Mouse (Mus musculus) monocyte, adult 5-6 weeks (primary cell): ENCODE measurements around the gene Spsb3. TPM values are rescaled to one million over a fixed set of nuclear protein-coding genes. Genes with fewer than 3 reads are reported as not detected.

Experiments used
- ATAC-seq: fragments of 153-309, 156-312 bp; replicated peaks from 2 replicates; pipeline ENCODE4 v1.8.0; 2017; ENCODE audit warnings: mild to moderate bottlenecking; ENCODE audit not compliant: low TSS enrichment, insufficient number of reproducible peaks, severe bottlenecking, poor library complexity, low FRiP score
- total RNA-seq: library from RNA; stranded (forward); fragments of 200-1000, 200-491, 200-594 nt; gene quantifications from 3 replicates; pipeline ENCODE4 v1.2.3, GENCODE M21; 2017

Spsb3 gene
- total RNA-seq, 1 experiment from 2014 or later: 25.9 TPM

DNA sequence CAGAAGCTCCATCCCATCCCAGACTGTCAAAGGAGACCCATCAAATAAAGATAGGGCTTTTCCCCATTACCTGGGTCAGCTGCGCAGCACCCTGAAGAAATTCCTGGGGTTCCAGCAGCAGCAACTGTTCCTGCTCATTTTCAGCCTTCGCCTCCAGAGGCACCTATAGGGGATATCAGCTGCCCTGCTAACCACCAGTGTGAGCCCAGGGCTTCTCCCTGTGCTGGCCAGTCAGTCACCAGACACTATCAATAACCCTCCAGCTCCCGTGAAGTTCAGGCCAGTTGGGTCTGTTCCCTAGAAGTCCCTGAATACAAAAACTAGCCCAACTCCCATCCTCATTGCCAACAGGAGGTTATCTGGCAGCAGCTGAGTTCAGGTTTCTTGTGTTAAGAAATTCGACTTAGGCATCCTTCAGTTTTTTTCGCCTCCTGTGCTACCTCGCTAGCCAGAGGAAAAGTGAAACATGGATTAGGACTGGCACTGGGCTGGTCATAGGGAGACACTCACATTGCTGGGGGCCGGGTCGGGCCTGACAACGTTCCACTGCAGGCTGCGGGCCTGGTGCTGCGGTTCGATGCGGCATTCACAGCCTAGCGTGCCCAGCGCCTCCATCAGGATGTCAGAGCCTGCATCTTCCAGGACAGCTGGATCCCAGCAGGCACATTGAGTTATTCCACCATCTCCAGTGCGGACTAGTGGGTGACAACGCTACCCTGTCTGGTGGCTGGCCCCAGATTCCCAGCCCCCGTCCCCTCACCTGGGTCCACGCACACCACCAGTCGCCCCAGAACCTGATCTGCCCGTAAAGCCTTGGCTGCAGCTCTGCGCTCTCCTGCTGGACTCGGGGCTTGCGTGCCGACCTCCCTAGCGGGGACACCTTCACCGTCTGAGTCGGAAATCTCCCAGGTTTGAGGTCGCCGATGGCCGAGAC lies 7.9 kb downstream of the Spsb3 start:
- ATAC-seq: no peak

DNA sequence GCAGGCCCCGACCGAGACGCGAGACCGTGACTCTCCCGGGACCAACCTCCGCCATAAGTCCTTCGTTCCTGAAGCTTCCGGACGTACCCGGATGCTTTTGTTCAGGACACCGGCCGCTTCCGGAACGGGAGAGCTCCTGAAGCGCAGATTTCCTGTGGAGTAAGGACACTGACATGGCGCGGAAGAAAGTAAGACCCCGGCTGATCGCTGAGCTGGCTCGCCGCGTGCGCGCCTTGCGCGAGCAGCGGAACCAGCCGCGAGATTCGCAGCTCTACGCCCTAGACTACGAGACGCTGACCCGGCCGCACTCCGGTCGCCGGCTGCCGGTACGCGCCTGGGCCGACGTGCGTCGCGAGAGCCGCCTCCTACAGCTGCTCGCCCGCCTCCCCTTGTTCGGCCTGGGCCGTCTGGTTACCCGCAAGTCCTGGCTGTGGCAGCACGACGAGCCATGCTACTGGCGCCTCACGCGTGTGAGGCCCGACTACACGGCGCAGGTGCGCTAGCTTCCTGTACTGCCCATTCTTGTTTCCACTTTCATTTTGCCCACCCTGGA lies 8.6 kb downstream of the Spsb3 start, which contains the start of the genes Eme2 and Mrps34:
Eme2 (minus strand) TSS at position 93 of the 553 bp plus-strand sequence.
Mrps34 (plus strand) TSS at position 122 of the 553 bp plus-strand sequence.
- peak; percentile 37 for ATAC-seq

DNA sequence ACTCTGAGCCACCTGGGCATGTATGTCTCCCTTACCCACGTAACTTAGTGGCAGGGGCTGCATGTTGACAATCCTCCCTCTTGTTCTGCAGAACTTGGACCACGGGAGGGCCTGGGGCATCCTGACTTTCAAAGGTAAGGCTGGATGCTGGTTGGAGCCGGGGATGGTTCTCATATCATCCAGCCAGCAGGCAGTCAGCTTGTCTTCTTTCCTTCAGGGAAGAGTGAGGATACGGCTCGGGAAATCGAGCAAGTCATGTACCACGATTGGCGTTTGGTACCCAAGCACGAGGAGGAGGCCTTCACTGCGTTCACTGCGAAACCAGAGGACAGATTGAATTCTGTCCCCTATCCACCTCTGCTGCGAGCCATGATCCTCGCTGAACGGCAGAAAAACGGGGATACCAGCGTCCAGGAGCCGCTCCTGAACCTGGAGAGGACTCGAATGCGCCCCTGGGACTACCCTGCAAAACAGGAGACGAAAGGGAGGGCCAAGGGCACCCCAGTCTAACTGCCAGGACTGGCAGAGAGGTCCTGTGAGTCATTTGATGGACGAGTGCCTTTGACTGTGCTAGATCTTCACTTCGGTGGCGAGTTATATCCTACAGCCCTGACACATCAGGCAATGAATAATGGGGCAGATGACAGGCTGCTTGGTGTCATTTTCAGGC lies 9.3 kb downstream of the Spsb3 start:
- ATAC-seq: no peak

DNA sequence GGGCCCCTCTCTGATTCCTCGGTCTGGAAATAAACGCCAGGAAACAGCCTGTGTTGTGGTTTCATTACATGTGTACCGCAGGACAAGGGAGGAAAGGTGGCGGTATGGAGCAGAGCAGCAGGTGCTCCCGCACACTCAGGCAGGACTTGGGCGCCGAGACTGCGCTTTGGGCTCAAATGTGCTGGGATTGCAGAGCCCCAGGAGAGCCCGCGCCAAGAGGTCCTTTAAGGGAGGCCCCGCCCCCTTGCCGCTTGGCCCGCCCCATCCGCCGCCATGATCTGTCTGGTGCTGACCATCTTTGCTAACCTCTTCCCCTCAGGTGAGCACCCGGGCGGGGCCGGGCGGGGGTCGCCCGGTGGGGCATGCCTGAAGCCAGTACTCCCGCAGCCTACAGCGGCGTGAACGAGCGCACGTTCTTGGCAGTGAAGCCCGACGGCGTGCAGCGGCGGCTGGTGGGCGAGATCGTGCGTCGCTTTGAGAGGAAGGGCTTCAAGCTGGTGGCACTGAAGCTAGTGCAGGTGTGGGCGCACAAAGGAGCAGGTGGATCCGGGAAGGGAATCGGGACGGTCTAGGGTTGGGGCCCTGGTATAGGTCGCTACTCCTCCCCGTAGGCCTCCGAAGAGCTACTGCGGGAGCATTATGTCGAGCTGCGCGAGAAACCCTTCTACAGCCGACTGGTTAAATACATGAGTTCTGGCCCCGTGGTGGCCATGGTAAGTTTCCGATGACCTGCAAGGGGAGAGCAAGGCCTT lies 10.0 kb downstream of the Spsb3 start, which contains the start of gene Nme3:
Nme3 (plus strand) TSS at position 260 of the 752 bp plus-strand sequence.
- no peak for ATAC-seq

DNA sequence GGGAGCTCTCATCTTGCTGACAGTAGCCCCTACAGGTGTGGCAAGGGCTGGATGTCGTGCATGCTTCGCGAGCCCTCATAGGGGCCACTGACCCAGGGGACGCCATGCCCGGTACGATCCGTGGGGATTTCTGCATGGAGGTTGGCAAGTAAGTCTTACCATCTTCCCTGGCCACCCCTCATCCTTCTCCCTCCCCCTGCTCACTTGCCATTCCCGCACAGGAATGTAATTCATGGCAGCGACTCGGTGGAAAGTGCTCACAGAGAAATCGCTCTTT lies 10.5 kb downstream of the Spsb3 start:
- no peak for ATAC-seq

DNA sequence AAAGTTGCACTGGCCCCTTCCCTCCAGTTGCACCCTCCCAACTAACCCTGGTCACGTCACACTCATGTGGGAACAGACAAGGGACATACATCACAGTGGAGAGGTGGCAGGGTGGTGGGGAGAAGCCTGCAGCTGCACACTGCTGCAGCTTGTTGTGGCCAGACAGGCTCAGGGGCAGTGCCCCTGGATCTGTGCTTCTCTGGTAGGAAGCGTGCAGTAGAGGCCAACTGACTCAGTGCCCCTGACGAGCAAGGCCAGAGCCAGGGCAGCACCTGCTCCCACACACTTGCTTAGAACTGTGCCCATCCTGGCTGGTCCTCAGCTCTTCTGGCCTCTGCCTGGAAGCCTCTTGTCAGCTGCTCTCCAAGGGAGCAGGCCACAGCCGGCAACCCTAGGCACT lies 11.2 kb downstream of the Spsb3 start:
- no peak for ATAC-seq

DNA sequence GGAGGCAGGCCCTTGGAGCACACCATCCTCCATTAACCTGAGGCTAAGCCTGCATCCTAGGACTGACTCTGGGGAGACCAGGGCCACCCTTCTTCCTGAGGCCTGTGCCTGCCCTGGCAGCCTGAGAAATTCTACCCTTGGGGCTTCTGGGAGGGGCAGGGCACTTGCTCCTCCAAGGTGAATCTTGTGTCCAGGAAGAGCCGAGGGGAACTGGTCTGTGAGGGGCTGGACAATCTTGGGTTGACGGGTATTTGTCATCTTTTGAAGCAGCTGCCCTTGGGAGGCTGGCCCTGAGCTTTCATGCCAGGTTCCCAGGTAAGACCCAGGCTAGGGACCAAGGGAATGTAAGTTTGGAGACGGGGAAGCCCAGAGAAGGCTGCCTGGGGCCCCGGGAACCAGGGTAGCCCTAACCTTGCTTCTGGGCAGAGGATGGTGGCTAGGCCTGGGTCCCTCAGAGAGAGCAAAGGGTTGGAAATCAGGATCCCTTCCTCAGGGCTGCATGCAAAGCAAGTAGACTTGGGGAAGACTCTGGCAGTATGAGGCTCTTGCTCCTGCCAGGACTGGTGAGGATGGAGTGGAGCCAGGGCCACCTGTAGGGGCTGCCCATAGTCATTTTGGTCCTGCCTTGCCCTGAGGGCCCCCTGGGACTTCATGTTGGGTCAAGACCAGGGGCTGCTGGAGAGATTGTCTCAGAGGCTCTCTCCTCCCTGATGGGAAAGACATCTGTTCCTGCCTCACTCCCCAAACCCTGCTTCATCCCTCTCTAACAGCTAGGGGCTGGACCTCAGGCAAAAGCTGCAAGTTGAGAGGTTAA lies 11.8 kb downstream of the Spsb3 start:
- no peak for ATAC-seq

DNA sequence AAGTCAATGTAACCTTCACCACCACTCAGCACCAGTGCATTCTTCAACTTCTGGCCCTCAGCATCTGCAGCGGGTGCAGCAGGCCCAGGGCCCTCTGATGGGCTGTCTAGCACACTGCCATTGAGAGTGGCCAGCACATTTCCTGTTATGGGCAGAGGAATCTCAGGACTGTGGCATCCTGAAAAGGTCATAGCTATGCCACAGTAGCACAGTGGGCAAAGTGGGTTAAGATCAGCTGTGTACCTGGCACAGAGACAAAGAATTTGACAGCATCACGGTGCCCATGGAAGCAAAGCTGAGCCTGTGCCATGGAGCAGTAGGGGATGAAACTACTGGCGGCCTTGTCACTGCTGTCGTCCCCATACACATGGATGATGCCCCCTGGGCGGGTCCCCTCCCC lies 12.7 kb downstream of the Spsb3 start:
- no peak for ATAC-seq

DNA sequence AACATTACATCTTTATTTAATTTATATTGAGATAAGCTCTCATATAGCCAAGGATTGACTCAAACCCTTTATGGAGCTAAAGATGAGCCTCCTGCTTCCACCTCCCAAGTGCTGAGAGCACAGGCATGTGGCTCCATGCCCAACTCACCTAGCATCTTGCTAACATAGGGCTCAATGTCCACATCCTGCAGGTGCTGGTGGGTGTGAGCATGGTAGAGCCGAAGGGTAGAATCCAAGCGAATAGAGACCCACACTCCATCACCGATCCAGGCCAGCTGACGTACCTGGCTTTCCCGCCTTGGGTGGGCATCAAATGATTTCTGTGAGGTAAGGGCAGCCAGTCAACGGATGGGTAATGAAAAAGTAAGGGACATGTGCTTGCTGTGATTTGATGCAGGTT lies 13.6 kb downstream of the Spsb3 start:
- ATAC-seq: no peak

DNA sequence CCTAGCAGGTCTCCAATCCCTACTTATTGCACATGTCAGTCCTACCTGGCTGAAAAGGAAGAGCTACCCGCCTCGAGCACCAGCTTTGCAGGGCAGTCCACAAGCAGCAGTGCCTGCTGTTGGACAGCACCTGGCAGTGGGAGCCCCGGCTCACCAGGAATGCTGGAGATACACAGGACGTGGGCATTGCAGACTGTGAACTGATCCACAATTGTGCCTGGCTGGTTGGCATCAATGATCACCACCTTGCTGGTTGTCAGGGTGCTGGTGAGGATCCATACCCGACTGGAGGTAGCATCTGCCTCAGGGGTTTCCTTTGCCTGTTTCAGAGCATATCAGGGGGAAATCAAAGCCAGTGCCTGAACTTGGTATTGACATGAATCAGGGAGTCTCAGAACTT lies 15.7 kb downstream of the Spsb3 start:
- ATAC-seq: no peak

DNA sequence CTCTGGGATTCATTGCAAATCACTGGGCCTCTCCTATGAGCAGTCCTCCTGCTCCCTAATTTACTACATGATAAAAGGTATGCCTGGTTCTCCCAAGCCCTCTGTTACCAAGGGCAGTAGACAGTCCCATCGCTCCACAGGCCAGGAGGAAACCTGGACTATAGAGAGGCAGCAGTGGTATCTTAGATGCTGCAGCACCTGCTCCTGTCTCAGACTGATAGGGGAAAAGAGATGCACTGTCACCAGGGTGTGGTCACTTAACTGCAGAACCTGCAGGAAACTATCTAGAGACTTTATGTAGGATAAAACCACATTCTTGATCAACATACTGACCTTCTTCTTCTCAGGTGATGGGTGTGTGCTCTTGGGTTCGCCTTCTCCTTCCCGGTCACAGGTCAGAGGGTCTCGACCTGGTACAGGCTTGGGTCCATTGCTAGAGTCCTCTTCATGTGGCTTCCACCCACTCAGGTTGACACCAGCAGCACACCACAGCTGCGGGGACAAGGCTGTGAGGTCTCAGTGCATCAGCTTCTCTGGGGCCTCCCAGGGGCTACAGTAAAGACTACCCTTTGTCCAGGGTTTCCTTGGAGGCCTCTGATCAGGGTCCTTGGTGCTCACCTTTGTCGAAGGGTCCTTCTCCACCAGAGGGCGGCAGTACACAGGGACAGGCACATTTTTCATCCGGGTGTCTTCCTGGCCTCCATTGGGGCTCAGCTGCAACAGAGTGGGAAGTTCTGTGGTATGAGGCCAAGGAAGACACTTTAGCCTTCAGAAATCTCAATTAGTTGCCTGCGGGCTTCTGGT lies 16.4 kb downstream of the Spsb3 start:
- no peak for ATAC-seq

DNA sequence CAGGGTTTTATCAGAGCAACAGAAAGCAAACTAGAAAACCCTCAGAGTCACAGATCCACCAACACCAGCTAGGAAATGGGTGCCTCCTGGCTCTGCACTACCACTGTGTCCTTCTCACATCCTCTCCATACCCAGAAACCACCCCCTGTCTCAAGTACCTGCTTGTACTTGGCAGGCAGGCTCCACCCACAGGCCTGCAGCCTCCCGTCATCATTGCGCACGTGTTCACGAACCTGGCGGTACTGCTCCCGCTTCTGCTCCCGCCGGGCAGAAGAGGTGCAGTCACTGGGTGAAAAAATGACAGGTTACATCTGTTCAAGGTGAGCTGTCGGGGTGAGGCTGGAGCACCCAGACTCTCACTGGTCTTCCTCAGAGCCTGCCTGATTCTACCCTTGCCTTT lies 17.3 kb downstream of the Spsb3 start:
- ATAC-seq: no peak

DNA sequence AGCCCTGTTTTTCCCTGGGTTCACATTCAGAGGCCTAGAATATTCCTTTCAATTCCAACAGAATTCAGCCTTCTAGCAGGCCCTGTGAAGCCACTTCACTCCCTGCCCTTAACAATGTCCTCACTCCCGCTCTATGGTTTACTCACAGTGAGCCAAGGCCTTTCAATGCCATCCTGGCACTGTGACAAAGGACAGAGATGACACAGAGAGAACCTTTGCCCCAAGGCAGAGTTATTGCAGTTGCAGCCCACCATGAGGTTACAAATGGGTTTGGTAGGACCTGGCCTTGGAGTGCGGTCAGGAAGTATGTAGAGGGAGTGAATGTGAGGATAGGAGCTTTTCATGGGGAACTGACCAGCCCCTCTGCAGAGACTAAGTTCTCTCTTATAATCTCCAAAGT lies 21.1 kb downstream of the Spsb3 start:
- no peak for ATAC-seq

DNA sequence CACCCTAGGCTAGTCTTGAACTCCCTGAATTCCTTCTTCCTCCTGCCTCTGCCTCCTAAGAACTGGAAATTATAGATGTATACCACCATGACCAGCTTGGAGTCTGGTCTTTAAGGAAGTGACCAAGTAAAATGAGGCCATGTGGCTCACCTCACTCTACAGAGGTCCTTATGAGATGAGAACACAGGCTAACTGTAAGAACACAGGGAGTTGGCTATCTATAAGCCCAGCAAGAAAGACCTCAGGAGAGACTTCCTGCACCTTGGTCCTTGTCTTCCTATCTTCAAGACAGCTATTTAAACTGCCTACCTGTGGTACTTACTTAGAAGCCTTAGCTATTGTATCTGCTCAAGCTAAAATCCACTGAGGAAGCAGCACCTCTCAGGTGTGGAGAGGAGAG lies 27.5 kb downstream of the Spsb3 start:
- ATAC-seq: no peak

DNA sequence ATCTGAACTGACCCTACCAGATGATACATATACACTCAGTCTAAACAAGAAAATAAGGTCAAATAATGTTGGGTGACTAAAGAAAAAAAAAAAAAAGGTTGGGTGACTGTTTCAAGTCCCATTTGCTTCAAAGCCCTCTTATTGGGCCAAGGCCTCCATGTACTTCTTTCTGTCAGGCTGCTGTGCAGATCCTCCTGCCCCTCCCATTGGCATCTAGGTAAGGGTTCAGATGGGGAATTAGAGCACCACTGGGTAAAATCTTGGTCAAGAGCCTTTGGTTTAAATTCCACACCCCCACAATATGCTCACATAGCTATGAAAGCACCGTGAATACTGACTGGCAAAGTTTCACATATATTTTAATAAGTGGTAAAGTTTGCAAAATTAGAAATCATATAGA lies 36.8 kb downstream of the Spsb3 start:
- no peak for ATAC-seq

DNA sequence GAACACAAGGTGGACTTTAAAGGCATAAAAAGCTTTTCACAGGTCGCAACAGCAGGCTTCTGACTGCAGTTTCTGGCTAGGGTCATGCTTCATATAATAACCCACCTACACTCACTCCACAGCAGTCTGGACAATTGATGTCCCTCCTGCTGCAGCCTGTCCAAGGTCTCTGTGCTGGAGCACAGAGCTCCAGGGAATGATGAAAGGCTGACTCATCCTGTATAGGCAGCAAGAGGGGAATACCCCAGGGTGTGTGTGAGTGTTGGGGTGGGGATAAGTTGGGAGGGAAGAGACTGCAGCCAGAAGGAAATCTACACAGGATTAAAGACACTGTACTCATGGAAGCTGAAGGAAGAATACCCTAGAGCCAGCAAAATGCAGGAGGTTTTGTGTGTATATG lies 43.1 kb downstream of the Spsb3 start:
- no peak for ATAC-seq

DNA sequence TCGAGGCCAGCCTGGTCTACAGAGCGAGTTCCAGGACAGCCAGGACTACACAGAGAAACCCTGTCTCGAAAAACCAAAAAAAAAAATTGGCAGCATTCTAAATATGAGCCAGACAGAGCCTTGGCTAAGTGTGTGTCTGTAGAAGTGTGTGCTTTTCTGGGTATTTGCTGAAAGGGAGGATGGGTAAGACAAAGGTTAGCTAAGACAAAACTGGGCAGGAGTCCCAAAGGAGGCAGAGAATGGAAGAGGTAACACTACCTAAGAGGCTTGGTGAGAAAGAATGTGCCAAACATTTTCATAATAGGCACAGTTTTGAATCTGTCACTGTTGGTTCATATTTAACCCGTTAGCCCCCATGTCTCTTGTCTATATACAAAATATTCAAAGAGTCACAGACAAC lies 46.0 kb downstream of the Spsb3 start:
- ATAC-seq: no peak

DNA sequence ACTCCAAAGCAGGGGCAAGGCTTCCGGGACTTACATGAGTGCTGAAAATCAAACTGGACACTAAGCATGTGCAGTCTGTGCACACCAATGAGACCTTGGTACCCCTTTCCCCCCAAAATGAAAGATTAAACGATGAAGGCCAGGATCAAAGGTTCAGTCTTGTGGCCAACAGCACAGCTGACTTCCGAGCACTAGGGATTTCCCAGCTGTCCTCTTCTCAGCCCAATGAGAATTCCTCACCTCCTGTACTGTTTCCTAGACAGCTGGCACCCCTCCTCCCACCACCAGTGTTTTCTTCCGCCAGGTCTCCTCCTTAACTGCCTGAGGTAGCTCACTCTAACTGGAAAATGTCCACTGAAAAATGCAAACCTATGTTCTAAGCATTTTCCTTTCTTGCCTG lies 46.7 kb downstream of the Spsb3 start:
- ATAC-seq: no peak
